Mouse (Mus musculus) kidney, postnatal 14 days (tissue): ENCODE measurements around the gene Nudt3.

ENCODE experiments used
- DNase-seq: peaks from one replicate; pipeline ENCODE4 v3.0.0; 2022; ENCODE audit warnings: mixed read lengths

Nudt3 gene

GRCm38 (mm10) chr17:27544551-27544950 lies 78.7 kb downstream of the Nudt3 start:
- no peak for DNase-seq

- DNase-seq = no peak
Measured at GRCm38 (mm10) chr17:27541984-27542383, 81.3 kb downstream of the Nudt3 start.

DNA sequence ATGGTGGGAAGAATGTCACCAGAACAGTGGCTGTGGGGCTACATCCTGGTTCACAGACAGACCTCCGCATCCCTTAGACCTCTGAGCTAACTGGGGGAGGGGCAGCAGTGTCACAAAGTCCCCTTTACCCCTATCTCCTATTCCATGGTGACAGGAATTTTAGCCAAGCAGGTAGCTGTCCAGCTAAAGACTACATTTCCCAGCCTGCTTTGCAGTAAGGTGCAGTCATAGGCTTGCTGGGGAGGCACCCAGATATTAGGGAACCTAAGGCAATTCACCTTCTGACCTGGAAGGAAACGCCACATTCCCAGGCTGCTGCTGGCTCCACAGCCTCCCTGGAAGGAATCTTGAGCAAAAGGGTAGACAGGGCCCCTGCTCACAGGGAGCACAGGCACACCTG lies 82.0 kb downstream of the Nudt3 start:
- no peak for DNase-seq

GRCm38 (mm10) chr17:27534718-27535117 lies 88.6 kb downstream of the Nudt3 start:
- DNase-seq = peak; percentile 88

DNA sequence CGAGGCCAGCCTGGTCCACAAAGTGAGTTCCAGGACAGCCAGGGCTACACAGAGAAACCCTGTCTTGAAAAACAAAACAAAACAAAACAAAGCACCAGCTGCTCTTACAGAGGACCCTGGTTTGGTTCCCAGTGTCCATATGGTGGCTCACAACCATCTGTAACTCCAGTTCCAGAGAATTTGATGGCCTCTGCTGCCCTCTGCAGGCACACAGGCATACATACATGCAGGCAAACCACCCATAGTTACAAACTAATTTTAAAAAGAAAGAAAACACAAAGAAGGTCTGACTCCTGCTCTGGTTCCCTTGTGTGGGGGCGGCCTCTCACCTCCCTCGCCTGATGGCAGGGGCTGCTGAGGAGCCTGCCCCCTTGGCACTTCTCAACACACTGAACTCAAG lies 89.9 kb downstream of the Nudt3 start:
- no peak for DNase-seq

DNA sequence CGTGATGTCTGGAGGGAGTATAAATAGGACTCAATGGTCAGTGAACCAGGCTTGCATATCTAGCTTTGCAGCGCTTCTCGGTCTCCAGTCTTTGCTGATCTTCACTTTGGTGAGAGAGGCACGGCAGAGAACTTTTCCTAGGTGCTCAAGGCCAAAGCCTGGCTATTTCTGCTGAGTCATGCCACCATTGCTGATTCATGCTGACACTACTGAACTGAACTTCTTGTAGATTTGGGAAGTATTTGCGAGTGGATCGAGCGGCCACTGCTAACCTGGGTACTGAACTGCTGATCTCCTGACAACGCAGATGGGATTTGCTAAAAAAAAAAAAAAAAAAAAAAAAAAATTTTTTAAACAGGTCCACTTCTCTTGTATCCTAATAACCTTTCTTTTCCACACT lies 91.2 kb downstream of the Nudt3 start:
- no peak for DNase-seq
